Mouse (Mus musculus) embryonic facial prominence, embryonic 11.5 days (tissue): ENCODE measurements around the gene Olfr104-ps. TPM values are rescaled to one million over a fixed set of nuclear protein-coding genes. Genes with fewer than 3 reads are reported as not detected.

Source experiments
- polyA plus RNA-seq: library from polyadenylated mRNA; unstranded; fragments of >200 nt; fragmentation: Nextera tagmentation; extraction: Ambion mirVana; gene quantifications from 2 replicates; pipeline ENCODE4 v1.2.1, GENCODE M21; 2014

Gene Olfr104-ps
- polyA plus RNA-seq, 1 experiment from 2014 or later = not detected

Other genes starting within 250 kb of the Olfr104-ps start
- gene Olfr92, start 239.5 kb upstream of the Olfr104-ps start, polyA plus RNA-seq = not detected in 2 replicates
- gene Olfr93, start 198.1 kb upstream of the Olfr104-ps start, polyA plus RNA-seq = not detected in 2 replicates
- not detected in 2 replicates for gene Ubd, start 165.7 kb upstream of the Olfr104-ps start, polyA plus RNA-seq
- not detected in 2 replicates for gene Olfr94, start 158.6 kb upstream of the Olfr104-ps start, polyA plus RNA-seq
- gene Olfr95, start 146.5 kb upstream of the Olfr104-ps start, polyA plus RNA-seq = not detected in 2 replicates
- gene Olfr96, start 139.4 kb upstream of the Olfr104-ps start, polyA plus RNA-seq = not detected in 2 replicates
- gene Olfr97, start 122.3 kb upstream of the Olfr104-ps start, polyA plus RNA-seq = not detected in 2 replicates
- not detected in 2 replicates for gene Olfr98, start 95.8 kb upstream of the Olfr104-ps start, polyA plus RNA-seq
- gene H2-M3, start 89.4 kb upstream of the Olfr104-ps start, polyA plus RNA-seq = 1.4 and 1.8 TPM in 2 replicates
- gene Olfr99, start 76.1 kb upstream of the Olfr104-ps start, polyA plus RNA-seq = not detected in 2 replicates
- not detected in 2 replicates for gene Olfr101, start 55.3 kb upstream of the Olfr104-ps start, polyA plus RNA-seq
- gene Olfr102, start 42.5 kb upstream of the Olfr104-ps start, polyA plus RNA-seq = not detected in 2 replicates
- gene Olfr103, start 19.9 kb upstream of the Olfr104-ps start, polyA plus RNA-seq = not detected in 2 replicates
- gene Olfr105-ps, start 19.5 kb downstream of the Olfr104-ps start, polyA plus RNA-seq = not detected in 2 replicates
- not detected in 2 replicates for gene Olfr106-ps, start 30.8 kb downstream of the Olfr104-ps start, polyA plus RNA-seq
- gene Olfr107, start 39.6 kb downstream of the Olfr104-ps start, polyA plus RNA-seq = not detected in 2 replicates
- not detected in 2 replicates for gene Olfr108, start 85.9 kb downstream of the Olfr104-ps start, polyA plus RNA-seq
- gene Olfr109, start 99.3 kb downstream of the Olfr104-ps start, polyA plus RNA-seq = not detected in 2 replicates
- gene H2-M2, start 124.0 kb downstream of the Olfr104-ps start, polyA plus RNA-seq = not detected in 2 replicates
- not detected in 2 replicates for gene Olfr110, start 132.9 kb downstream of the Olfr104-ps start, polyA plus RNA-seq
- gene Olfr111, start 148.4 kb downstream of the Olfr104-ps start, polyA plus RNA-seq = not detected in 2 replicates
- not detected in 2 replicates for gene Olfr112, start 209.9 kb downstream of the Olfr104-ps start, polyA plus RNA-seq
- not detected in 2 replicates for gene Olfr113, start 218.1 kb downstream of the Olfr104-ps start, polyA plus RNA-seq
- gene Olfr114, start 233.2 kb downstream of the Olfr104-ps start, polyA plus RNA-seq = not detected in 2 replicates